Mouse (Mus musculus) ovary, postnatal 10 days (tissue): ENCODE measurements around the gene Ints4.
"Not testable (repeated sequence)": the region's sequence is repeated elsewhere in the genome, so short reads cannot be mapped to it uniquely, and the experiment has no call there.

Experiments
- DNase-seq: peaks from one replicate; pipeline ENCODE4 v3.0.0; 2022; ENCODE audit warnings: low spot score

Ints4 gene

DNA sequence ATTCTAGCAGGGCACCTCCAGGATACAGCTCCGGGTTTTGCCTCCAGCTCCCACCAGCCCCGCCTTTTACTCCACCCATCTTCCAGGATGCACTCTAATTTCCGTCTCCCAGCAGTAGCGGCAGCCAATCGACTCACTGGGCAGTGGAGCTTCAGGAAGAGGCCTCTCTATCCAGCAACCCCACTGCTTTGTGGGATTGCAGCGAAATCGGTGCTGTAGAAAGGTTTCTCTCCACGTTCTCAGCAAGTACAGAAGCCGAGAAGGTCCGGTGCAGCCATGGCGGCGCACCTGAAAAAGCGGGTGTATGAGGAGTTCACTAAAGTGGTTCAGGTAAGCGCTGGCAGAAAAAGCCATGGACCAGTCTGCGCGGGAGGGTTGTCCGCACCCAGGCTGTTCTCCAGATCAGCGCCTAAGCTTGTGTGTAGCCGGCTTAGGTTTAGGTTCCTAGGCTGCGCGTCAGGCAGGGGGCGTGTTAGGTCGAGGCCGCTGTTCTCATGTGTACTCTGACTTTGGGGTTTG lies at the start of gene Ints4:
Ints4 (plus strand) TSS at position 136 of the 519 bp plus-strand sequence.
- peak; percentile 66 for DNase-seq

DNA sequence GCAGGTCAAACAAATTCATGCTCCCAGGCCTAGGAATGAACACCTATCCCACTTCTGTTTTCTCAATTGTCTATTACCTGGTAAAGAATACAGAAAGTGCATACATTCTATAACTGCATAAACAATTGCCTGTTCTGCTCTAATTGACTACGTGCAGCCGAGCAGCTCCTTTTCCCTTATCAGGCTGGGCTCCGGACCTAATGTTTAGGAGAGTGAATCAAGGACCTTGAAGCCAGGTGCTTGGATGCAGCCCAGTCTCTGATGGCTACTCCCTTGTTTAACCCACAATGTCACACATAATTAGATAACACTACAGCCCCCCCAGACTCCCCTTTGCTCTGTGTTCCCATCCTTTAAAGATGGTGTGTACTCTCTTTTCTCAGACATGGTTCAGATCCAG lies 47.2 kb upstream of the Ints4 start:
- DNase-seq, result not testable (repeated sequence)

DNA sequence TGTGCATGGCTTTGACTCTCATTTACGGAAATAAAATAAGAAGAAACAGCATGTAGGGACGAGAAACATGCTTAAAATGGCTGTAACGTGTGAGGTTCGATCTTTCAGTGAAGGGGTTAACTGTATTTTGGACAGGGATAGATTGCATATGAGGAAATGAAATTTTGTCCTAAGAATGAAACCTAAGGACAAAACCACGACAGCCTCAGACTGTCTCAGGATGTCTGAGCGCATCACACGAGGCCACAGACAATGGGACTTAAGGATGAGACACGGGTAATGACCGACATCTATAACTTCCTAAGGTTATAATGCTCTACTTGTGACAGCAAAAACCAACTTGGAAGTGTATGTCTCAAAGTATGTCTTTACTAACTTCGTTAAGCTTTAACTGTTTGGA lies 46.2 kb upstream of the Ints4 start:
- no peak for DNase-seq

DNA sequence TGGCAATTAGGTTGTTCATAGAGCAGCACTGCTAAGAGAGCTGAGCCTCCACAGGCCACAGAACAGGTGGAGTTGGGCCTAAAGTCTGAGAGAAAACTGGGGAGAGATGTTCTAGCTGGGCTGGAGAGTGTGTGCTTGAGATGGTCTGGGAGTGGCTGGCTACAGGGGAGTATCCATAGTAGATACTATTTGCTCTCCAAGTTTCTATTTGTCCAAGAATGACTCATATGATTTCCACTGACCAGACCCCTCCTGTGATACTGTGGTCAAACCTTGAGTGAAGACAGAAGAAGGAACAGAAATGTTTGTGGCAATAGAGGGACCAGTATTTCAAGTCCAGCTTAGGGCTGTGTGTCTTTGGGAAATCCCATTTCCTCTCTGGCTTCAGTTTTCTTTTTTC lies 41.8 kb upstream of the Ints4 start:
- no peak for DNase-seq

DNA sequence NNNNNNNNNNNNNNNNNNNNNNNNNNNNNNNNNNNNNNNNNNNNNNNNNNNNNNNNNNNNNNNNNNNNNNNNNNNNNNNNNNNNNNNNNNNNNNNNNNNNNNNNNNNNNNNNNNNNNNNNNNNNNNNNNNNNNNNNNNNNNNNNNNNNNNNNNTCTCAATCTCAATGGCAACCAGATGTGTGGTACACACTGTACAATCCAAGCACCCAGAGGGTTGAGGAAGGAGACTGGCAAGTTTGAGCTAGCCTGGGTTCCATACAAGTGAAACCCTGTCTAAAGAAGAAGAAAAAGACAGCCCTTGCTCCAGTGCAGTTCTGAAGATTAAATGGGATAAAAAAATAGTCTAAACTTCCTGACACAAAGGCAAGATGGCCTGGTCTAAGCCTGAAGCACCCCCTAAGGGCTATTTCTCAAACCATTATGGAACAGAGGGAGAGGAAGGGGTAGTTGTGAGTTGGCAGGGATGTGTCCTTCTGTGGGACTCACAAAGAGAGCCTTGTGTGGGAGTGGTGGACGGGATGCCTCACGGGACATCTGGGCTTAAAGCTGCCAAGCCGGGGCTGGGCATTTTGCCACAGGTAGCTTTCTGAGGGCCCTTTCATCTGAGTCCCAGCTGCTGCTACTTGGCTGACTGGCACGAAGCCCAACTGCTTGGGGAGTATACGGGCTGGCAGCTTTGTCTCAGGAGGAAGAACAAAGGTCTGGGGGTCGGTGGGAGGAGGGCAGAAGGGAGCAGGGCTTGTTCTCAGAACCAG lies 34.4 kb upstream of the Ints4 start:
- DNase-seq, result peak; percentile 73

DNA sequence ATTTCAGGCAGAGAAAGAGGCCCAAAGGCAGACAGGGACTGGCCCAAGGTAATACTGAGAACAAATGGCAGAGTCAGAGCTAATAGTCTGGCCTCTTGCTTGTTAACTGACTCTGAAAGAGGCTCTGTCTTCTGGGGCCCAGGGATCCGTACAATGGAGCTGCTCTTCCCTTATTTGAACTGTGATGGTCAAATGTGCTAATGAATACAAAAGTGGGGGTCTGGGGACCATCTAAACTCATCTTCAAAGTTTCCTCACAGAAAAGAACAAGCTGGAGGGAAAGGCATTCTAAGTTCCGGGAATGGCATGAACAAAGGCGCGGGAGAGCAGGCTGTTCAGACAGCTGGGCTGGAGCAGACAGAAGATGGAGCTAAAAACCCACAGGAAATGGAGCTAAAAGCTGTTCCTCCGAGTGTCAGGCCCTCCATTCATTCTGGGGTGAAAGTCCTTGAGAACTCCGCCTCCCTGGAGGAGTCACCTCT lies 33.7 kb upstream of the Ints4 start:
- DNase-seq, result no peak

DNA sequence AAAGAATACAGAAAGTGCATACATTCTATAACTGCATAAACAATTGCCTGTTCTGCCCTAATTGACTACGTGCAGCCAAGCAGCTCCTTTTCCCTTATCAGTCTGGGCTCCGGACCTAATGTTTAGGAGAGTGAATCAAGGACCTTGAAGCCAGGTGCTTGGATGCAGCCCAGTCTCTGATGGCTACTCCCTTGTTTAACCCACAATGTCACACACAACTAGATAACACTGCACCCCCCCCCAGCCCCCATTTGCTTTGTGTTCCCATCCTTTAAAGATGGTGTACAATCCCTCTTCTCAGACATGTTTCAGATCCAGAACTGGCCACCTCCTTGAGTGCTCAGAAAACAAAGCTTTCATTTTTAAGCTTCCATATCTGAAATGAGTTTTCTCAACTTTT lies 29.7 kb upstream of the Ints4 start, which contains the start of gene Kctd14:
Kctd14 (plus strand) TSS at position 301 of the 400 bp plus-strand sequence.
- DNase-seq, result not testable (repeated sequence)

DNA sequence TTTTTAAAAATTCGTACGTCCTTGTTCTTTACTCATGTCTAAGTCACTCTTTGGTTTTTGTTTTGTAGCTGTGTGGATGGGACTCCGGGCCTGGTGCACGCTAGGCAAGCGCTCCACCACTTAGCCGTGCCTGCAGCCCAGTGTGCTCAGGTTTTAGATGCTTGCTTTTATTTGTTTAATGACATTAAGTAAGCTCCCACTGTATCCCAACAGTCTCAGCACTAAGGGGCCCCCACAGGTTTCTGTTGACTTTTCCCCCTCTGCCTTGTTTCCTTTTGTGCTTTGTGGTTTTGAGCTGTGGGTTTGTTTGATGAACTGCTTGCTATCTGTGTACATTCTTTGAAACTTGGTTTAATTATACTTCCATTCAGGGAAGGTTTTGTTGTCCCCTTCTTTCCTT lies 28.6 kb upstream of the Ints4 start:
- no peak for DNase-seq

DNA sequence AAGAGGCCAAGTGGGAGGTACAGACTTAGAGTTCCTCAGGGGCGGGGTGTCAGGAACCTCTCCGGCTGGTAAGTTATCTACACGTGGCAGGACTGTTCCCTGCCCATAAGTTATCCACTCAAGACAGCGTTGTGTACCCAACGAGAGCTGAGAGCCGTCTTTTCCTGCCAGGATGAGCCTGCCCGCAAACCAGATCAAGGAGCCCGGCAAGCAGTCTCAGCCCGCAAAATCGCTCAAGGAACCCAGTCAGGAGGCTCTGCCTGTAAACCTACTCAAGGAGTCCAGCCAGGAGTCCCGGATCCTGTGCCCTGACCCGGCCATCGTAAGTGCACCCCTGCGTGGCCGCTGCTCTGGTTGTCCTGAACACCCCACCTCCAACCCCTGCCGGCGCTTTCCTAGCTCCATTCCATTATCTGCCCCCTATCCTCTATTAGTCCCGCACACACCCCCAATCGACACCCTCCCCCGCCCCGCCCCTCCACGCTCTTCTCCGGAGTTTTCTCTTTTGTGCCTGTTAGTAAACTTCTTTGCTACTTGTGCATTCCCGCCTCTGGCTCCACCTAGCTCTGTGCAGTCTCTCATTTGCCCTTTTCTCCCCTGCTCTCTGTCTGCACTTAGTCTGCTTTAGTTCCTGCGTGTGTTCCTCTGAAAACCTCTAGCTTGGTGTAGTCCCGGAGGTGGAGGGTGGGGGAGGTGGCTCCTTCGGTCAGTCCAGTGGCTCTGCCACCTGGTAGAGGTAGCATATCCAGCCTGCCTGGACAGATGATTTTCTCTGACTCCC lies 27.4 kb upstream of the Ints4 start:
- DNase-seq, result no peak

DNA sequence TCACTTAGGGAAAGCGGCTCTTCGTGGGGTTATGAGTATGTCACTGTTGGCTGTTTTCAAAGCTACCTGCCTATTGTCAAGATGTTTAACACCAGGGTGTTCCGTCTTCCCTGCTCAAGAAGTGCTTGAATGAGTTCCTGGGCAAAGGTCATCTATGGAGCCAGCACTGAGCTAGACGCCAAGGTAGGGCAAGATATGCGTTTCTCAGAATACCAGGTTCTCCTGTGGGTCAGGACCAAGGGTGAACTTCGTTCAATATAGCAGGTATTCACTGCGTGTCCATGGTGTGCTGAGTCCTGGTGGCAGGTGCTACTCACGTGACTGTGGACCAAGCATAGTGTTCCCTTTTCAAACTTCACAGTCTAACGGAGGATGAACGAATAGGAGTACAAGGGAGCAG lies 26.0 kb upstream of the Ints4 start:
- DNase-seq, result no peak

DNA sequence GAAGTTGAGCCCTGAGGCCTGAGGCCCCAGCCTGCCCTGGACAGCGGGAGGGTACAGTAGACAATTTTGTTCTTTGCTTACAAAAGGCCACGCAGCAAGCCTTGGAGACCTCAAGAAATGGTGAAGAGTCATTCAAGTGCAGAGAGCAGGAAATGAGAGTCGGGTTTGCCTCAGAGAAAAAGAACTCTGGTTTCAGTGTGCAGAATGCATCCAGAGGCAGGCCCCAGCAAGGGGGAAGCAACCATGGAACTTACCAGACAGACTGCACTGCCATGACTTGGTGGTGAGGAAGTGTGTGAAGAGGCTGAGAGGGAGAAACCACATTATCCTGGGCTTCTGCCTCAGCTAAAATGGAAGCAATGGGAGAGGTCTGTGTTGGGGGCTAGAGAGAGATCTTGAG lies 25.2 kb upstream of the Ints4 start:
- DNase-seq, result no peak

DNA sequence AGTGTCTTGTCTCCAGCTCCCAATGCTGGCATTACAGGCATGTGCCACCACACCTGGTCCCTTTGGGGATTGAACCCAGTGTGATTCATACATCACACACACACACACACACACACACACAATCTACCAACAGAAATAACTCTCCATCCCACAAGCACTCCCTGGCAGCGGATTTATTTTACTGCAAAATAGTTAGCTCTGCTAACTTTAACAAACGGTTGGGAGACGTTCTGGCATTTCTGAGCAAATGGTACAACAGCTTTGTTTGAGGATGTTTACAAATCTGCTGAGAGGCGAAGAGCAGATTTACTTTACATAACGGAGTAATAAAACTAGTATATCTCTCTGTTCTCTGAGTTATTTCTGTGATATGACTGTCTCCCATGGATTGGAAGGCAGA lies 7.8 kb upstream of the Ints4 start:
- DNase-seq, result no peak

DNA sequence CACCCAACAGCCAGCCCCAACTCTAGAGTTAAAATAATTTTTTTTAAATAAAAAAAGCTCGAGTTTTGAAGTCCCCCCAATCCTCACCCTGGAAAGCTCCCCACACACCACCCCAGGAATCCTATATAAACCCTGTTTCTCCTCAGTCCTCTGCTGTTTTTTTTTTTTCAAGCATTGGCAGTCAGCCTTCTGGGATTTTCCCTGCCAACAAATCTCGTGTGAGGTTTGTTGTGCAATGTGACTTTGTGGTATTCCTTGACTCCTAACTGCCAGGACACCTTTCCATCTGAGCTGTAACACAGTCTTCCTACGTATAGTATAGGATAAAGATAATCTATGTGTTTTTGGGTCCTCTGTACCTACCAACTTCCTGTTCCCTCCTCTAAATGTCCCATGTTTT lies 1.4 kb upstream of the Ints4 start:
- DNase-seq, result no peak

DNA sequence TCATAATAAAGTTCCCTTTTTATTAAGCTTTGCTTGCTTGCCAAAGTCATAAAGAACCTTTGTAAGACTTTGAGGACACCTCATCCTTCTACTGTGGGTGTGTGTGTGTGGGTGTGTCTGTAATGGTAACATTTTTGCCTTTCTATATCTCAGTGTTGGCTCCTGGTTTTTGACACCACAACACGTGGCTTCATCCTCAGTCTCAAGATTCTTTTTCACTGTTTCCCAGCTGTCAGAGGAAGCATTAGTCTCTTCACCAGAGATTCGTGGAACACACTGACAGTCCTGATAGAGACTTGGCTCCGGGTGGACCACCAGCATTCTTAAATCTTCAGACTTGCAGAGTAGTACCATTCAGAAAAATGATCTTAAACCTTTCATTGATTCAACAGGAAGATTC lies 466 bp upstream of the Ints4 start:
- no peak for DNase-seq

DNA sequence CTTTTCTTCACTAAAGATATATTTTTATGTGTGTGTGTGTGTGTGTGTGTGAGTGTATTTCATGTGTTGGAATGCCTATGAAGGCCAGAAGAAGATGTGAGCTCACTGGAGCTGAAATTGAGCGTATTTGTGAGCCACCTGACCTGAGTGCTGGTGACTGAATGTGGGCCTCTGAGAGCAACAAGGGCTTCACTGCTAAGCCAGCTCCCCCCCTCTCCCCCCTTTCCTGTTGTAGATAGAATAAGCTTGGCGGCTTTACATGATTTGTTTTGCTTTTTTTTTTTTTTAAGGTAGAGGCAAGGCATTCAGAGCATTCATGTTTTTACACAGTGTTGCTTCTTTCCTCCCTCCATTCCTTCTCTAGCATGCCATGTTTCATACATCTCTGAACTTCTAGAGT lies 2.6 kb downstream of the Ints4 start:
- no peak for DNase-seq

DNA sequence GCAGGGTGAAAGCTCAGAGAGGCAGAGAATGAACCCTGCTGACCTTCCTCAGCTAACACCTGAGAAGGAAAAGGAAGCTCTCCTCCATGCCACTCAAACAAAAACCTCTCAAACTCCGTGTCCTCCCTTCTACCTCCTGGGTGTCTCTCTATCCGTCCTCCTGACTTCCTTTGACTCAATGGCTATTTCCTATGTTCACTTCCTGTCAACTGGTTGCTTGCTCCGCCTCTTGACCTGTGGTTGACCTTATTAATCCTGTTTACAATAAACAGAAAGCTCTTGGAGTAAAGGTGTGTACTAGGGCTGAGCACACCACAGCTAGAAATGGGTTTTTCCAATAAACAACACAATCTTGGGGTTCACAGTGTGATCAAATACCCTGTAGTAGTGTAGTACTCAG lies 10.4 kb downstream of the Ints4 start:
- no peak for DNase-seq

DNA sequence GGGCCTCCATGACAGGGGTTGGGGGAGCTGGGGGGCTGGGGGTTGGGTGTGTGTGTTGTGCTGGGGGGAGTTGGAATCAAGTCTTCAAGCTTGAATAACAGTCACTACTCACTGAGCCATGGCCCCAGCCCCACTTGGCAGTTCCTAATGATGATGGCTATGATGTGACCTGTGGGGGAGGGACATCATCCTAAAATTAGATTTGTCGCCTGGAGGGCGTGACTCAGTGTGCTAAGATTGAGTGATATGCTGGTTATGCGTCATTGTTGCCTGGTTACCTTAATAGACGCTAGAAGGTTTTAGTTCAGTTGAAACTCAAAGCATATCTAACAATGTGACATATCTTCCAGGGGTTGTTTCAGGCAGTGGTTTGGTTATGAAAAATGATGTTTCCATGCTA lies 11.7 kb downstream of the Ints4 start:
- DNase-seq, result no peak

DNA sequence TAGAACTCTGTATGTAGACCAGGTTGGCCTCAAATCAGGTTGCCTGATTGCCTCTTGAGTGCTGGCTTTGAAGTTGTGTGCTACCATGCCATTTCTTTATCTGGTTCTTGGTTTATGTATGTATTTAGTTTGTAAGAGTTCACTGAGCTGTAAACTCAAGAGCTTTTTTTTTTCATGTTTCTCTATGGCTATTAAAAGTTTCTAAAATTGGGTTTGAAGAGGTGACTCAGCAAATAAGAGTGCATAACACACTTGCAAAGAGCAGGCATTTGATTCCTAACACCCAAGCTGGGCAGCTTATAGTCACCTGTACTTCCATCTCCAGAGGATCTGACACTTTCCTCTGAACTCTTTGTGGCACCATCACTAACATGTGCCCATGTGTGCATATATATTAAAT lies 14.3 kb downstream of the Ints4 start:
- DNase-seq, result no peak

DNA sequence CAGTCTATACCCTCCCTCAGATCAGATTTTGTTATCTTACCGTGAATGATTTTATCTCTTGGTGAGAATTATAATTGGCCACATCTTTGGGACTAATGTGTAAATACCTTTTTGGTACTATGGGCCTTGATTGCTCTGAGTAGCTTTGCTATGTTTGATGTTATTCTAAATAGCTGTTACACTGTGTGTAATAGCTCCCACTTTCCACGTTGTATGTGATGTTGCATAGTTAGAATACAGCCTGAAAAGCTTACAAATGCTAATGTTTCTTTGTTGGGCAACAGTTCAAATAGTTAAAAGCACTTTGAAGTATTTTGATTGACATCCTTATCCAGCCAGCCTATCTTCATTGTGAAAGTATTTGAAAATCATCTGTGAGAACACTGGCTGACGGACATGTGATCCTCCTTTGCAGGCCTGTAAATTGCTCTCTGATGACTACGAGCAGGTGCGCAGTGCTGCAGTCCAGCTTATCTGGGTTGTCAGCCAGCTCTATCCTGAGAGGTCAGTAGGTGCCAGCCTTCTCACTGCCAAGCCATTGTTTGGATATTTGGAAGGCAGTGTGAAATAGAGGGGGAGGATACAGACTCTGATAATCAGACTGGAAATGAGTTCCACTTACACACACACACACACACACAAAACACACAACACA lies 19.9 kb downstream of the Ints4 start:
- DNase-seq, result no peak

DNA sequence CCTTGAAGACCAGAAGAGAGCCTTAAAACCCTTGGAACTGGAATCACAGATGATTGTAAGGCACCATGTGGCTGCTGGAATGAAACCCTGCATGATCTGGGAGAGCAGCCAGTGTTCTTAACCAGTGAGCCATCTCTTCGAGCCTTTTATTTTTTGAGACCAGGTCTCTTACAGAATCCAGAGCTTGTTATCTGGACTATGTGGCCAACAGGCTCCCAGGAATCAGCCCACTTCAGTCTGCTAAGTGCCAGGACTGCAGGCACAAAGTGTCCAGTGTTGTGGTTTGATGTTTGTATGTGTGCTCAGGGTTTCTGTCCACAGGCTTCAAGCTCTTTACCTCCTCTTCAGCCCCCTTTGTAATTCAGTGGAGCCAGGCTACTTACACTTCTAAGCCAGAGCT lies 34.0 kb downstream of the Ints4 start:
- no peak for DNase-seq

DNA sequence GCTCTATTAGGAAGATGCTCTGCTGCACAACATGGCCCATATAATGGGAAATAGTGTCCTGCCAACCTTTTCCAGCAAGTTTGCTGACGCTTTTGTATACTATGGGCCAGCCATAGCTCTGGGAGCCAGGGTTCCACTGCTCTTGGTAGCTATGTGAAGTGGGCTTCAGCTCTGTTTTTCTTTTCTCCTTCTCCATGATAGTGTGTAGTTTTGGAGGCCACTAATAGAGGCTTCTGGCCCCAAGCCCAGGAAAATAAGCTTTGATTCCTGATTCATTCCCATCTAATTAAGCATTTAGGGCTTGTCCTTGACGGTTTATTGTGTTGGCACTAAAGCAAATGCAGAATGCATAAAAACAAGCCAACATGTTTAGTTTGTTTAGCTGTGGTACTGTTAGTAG lies 39.2 kb downstream of the Ints4 start:
- DNase-seq, result no peak

DNA sequence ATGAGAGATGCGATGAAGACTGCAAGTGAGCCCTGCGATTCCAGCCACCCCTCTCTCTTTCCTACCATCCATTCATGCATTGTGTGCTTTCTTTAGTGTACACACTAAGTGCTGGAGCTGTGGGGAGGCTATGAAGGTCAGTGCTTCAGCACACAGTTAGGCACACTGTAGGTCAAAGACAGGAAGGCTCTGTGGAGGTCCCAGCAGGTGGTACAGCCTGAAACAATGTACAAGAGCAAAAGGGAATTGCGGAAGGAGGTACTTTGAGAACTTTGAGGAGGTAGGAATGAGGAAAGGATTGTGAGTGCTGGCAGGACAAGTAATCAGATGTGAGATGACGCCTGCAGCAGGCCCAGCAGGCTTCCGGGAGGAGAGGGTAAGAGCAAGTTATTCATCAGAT lies 54.8 kb downstream of the Ints4 start:
- DNase-seq, result no peak

DNA sequence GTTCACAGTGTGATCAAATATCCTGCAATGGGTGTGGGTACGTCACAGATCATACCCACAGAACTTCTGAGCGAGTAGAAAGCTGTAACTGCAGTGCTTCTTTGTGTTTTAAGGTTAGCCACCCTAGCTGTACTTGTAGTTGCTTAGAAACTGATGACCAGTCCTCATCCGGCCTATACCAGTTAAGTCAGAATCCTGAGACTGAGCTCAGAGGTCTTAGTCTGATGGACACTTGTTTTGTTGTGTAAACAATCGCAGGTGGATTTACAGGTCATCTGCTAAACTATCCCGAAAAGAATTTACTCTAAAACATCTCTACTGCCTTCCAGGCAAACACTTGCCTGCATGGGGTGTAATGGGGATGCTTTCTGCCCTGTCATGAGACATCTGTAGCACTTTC lies 55.8 kb downstream of the Ints4 start:
- no peak for DNase-seq
